Mouse (Mus musculus) intestine, postnatal 0 days (tissue): ENCODE results near the gene Wwox. TPM values are rescaled to one million over a fixed set of nuclear protein-coding genes. Genes with fewer than 3 reads are reported as not detected.
"Not testable (repeated sequence)": the region's sequence is repeated elsewhere in the genome, so short reads cannot be mapped to it uniquely, and the experiment has no call there.

ENCODE experiments used
- ATAC-seq: fragments of 200-750 bp; cut with Nextera tagmentation; 2 replicates; pipeline ENCODE4 v1.8.0; 2017; ENCODE audit warnings: mild to moderate bottlenecking, moderate TSS enrichment, moderate library complexity
- H3K27ac ChIP-seq: fragments of 300-500 bp; sonication (generic); 2 replicates; pipeline ENCODE4 v1.5.1; 2014; ENCODE audit warnings: mild to moderate bottlenecking, low read depth, low read length, moderate library complexity
- H3K27me3 ChIP-seq: fragments of 300-500 bp; sonication (generic); replicated peaks from 2 replicates; pipeline ENCODE4 v1.6.1; 2014; ENCODE audit warnings: low read length, mixed read lengths; ENCODE audit not compliant: control insufficient read depth, insufficient read depth
- H3K36me3 ChIP-seq: fragments of 300-500 bp; sonication (generic); 2 replicates; pipeline ENCODE4 v1.6.1; 2014; ENCODE audit warnings: mild to moderate bottlenecking, moderate library complexity; ENCODE audit not compliant: control insufficient read depth, insufficient read depth
- H3K4me1 ChIP-seq: fragments of 300-500 bp; sonication (generic); replicated peaks from 2 replicates; pipeline ENCODE4 v1.6.1; 2014; ENCODE audit warnings: antibody characterized with exemption, low read length, mixed read lengths; ENCODE audit not compliant: control insufficient read depth, insufficient read depth
- H3K4me2 ChIP-seq: fragments of 300-500 bp; sonication (generic); replicated peaks from 2 replicates; pipeline ENCODE4 v1.6.1; 2014; ENCODE audit warnings: low read depth, mild to moderate bottlenecking, moderate library complexity
- H3K4me3 ChIP-seq: fragments of 300-500 bp; sonication (generic); 2 replicates; pipeline ENCODE4 v1.5.1; 2014; ENCODE audit warnings: low read depth, low read length
- H3K9ac ChIP-seq: fragments of 300-500 bp; sonication (generic); 2 replicates; pipeline ENCODE4 v1.6.1; 2014; ENCODE audit warnings: mild to moderate bottlenecking, low read depth, low read length
- H3K9me3 ChIP-seq: fragments of 300-500 bp; sonication (generic); 2 replicates; pipeline ENCODE4 v1.6.1; 2016; ENCODE audit warnings: mixed run types; ENCODE audit not compliant: control insufficient read depth
- CTCF ChIP-seq: sonication (generic); IDR thresholded peaks from 2 replicates; pipeline ENCODE4 v1.5.1; 2016; ENCODE audit warnings: low read depth, mild to moderate bottlenecking, control low read depth, antibody characterized with exemption, moderate library complexity
- WGBS: fragments of 180-500 bp; shearing (Covaris S2); extraction: QIAGEN DNeasy Blood & Tissue Kit; methylation state at CpG from one replicate; pipeline ENCODE4 v1.1.7; 2014; 5-methylcytosine and 5-hydroxymethylcytosine counted together
- polyA plus RNA-seq: library from polyadenylated mRNA; unstranded; fragments of >200 nt; fragmentation: Nextera tagmentation; extraction: Ambion mirVana; gene quantifications from 2 replicates; pipeline ENCODE4 v1.2.1, GENCODE M21; 2015

Gene Wwox
- polyA plus RNA-seq, 1 experiment from 2014 or later, result 7.1 TPM

DNA sequence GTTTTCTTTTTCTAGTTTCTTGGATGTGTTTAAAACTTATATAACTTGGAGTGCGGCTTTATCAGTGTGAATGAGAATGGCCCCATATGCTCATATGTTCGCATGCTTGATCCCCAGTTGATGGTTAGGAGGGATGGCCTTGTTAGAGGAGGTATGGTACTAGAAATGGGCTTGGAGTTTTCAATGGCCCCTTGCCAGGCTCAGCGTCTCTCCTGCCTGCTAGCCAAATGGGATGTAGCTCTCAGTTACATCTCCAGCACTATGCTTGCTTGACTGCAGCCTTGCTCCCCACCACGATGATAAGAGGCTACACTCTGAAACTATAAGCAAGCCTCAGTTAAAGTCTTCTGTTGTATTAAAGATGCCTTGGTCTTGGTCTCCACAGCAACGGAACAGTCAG is 387.5 kb downstream of the Wwox start:
- H3K36me3 ChIP-seq, result no peaks in the 10 kb centered on the region
- H3K27me3 ChIP-seq, result no peaks in the 10 kb centered on the region
- H3K9me3 ChIP-seq, result no peaks in the 10 kb centered on the region
- no peak overlapping the region for H3K4me2 ChIP-seq
- no peak overlapping the region for H3K27ac ChIP-seq
- 88% methylated on average over 5 of the region's 5 CpGs for WGBS
- ATAC-seq, result no peak
- no peak for TF ChIP-seq CTCF
- no peak overlapping the region for H3K9ac ChIP-seq
- no peaks in the 10 kb centered on the region for H3K4me1 ChIP-seq
- H3K4me3 ChIP-seq, result no peak overlapping the region

DNA sequence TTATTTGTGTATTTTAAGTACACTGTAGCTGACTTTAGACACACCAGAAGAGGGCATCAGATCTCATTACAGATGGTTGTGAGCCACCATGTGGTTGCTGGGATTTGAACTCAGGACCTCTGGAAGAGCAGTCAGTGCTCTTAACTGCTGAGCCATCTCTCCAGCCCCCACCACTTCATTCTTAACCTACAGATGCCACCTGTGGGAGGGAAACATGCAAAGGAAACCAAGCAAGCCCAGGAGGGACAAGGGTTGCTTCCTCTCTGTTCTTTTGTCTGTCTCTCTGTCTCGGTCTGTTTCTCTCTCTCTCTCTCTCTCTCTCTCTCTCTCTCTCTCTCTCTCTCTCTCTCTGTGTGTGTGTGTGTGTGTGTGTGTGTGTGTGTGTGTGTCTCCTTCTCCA is 388.4 kb downstream of the Wwox start:
- WGBS, result 59% methylated on average over 1 of the region's 1 CpGs

DNA sequence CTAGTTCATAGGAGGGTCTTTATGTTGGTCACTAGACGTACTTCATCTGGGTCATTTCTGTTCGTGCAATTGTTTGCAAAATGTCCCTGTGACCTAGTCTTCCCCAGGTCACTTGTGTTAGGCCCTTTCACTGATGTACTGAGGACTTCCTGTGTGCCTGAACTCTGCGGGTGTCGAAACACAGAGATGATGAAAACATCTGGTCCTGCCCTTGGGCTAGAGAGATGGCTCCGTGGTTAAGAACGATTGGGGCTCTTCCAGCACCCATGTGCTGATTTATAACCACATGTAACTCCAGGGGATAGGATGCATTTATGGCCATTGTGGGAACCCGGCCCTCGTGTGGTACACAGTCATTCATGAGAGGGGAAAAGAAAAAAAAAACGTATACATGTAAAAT is 392.1 kb downstream of the Wwox start:
- no peak overlapping the region for H3K27ac ChIP-seq
- H3K4me3 ChIP-seq, result no peak overlapping the region
- no peak for TF ChIP-seq CTCF
- no peaks in the 10 kb centered on the region for H3K9me3 ChIP-seq
- WGBS, result 63% methylated on average over 9 of the region's 9 CpGs
- H3K4me1 ChIP-seq, result no peaks in the 10 kb centered on the region
- no peak overlapping the region for H3K9ac ChIP-seq
- no peaks in the 10 kb centered on the region for H3K36me3 ChIP-seq
- ATAC-seq, result no peak
- H3K4me2 ChIP-seq, result no peak overlapping the region
- no peaks in the 10 kb centered on the region for H3K27me3 ChIP-seq

More for the DNA sequence above, 388.4 kb downstream of the Wwox start:
- not testable (repeated sequence) for H3K27ac ChIP-seq, H3K4me2 ChIP-seq, H3K4me1 ChIP-seq, H3K9ac ChIP-seq, H3K27me3 ChIP-seq, H3K9me3 ChIP-seq, H3K4me3 ChIP-seq, H3K36me3 ChIP-seq, ATAC-seq

DNA sequence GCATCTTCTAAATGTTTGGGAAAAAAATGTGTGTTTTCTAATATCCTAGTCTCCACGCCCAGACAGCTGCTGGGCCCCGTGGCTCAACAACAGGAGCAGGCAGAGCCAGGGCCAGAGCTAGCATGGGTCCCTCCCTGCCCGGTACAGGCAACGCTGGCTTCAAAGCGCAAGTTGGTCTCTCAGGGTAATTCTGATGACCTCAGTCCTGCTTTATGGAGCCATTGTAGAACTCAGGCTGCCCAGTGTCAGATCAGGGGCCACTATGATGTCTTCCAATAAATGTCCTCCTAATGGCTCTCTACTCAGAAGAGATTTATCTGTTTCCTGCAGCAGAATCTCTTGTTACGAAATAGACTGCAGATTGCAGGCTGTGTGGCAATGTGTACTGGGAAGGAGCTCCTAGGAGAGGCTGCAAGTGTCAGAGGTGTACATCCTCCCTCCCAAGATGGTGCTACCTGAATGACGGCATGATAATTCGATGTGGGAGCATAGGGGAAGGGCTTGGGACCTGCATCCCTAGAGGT is 392.9 kb downstream of the Wwox start:
- Histone ChIP-seq H3K9ac (no peak overlapping the region), H3K4me1 (no peaks in the 10 kb centered on the region), H3K27me3 (no peaks in the 10 kb centered on the region), H3K36me3 (no peaks in the 10 kb centered on the region), H3K4me2 (no peak overlapping the region), H3K4me3 (no peak overlapping the region), H3K27ac (no peak overlapping the region), H3K9me3 (no peaks in the 10 kb centered on the region)
- TF ChIP-seq CTCF, result no peak
- no peak for ATAC-seq
- WGBS, result 62% methylated on average over 8 of the region's 8 CpGs

DNA sequence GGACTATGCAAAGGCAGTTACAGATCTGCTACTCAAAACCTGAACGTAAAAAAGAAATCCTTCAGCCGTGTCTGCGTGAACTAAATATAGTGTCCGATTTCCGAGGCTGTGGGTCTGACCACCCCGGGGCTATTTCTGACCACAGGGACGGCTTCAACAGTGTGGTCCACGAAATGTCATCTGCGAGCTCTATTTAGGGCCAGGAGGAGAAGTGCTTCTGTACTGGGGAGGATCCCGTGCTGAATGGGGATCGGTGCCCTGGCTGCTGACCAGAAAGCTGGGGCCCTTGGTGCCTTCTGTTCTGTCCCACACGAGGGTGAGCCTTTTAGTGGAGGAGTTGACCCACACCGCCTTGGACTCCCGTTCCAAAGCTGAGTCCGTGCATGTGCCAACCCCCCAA is 395.3 kb downstream of the Wwox start:
- Histone ChIP-seq H3K9ac (no peak overlapping the region), H3K4me3 (no peak overlapping the region), H3K9me3 (no peaks in the 10 kb centered on the region), H3K4me1 (no peaks in the 10 kb centered on the region), H3K27me3 (no peaks in the 10 kb centered on the region), H3K36me3 (no peaks in the 10 kb centered on the region), H3K4me2 (no peak overlapping the region), H3K27ac (no peak overlapping the region)
- WGBS, result 93% methylated on average over 15 of the region's 15 CpGs
- no peak for TF ChIP-seq CTCF
- no peak for ATAC-seq

DNA sequence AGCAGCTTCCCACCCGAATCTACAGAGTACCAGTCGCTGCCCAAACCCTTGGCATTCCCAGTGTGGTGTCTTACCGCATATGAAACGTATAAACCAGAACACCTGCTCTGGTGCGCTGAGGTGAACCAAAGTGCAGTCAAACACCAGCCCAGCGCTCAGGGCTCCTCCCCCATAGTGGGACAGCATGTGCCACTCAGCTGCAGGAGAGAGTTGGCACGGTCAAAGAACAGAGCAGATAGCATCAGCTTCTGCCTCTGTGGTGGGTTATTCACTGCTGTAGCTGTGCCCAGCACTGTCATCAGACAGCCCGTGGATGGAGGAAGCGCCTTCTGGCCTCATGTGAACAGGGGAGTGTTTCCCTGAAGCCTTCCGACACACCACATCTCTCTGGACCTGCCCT is 400.5 kb downstream of the Wwox start:
- Histone ChIP-seq H3K27me3 (no peaks in the 10 kb centered on the region), H3K4me3 (no peak overlapping the region), H3K4me2 (no peak overlapping the region), H3K9me3 (no peaks in the 10 kb centered on the region), H3K4me1 (no peaks in the 10 kb centered on the region), H3K9ac (no peak overlapping the region), H3K27ac (no peak overlapping the region), H3K36me3 (no peaks in the 10 kb centered on the region)
- TF ChIP-seq CTCF, result no peak
- 89% methylated on average over 10 of the region's 10 CpGs for WGBS
- ATAC-seq, result peak; percentile 16; the same call in 1 of the 2 replicates

DNA sequence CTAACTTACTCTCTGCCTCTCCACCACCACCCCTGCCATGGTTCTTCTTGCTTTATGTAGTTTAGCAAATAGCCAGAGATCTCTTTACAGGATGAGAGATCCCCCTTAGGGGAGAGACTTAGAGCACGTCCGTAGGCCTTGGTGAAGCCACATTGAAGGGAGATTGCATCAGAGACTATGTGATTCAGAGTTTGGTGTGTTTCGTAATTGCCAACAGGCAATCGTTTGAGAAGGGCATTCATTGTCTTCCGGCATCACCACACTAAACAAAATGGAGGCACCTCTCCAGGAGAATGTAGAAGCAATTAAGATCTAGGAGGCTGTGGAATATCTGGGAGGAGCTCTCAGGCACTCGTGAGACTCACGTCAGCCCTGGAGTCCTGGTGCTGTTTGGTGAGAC is 408.2 kb downstream of the Wwox start:
- H3K4me2 ChIP-seq, result no peak overlapping the region
- no peaks in the 10 kb centered on the region for H3K36me3 ChIP-seq
- no peaks in the 10 kb centered on the region for H3K27me3 ChIP-seq
- TF ChIP-seq CTCF, result no peak
- no peak overlapping the region for H3K4me3 ChIP-seq
- ATAC-seq, result no peak
- H3K27ac ChIP-seq, result no peak overlapping the region
- H3K9ac ChIP-seq, result no peak overlapping the region
- no peaks in the 10 kb centered on the region for H3K4me1 ChIP-seq
- WGBS, result 88% methylated on average over 7 of the region's 7 CpGs
- H3K9me3 ChIP-seq, result no peaks in the 10 kb centered on the region
